Mouse (Mus musculus): ENCODE data around the gene Dhh.
A peak's percentile ranks its signal among the peaks of the same experiment; 100 is the strongest.

Dhh gene

GRCm38 (mm10) chr15:98914903-98915302 lies 16.6 kb upstream of the Dhh start:
- no peak for DNase-seq

- peak; percentile 34 for DNase-seq
These were observed 6.4 kb upstream of the Dhh start for GRCm38 (mm10) chr15:98904692-98905091.

GRCm38 (mm10) chr15:98902600-98902999 lies 4.3 kb upstream of the Dhh start:
- no peak for DNase-seq

- DNase-seq = no peak
These were observed 3.2 kb upstream of the Dhh start for GRCm38 (mm10) chr15:98901530-98901929.

- no peak for DNase-seq
These were observed 845 bp downstream of the Dhh start for GRCm38 (mm10) chr15:98897495-98897894.

GRCm38 (mm10) chr15:98895635-98896589 lies 2.4 kb downstream of the Dhh start:
- DNase-seq = no peak

GRCm38 (mm10) chr15:98894746-98895634 lies 3.4 kb downstream of the Dhh start:
- no peak for DNase-seq

- peak; percentile 43 to 46 for DNase-seq
These were observed 4.2 kb downstream of the Dhh start, which contains the start of gene Rhebl1 for GRCm38 (mm10) chr15:98893940-98894745. Gene Rhebl1, minus strand, starts transcription at chr15:98894540.

- DNase-seq = no peak
These were observed 5.3 kb downstream of the Dhh start for GRCm38 (mm10) chr15:98893036-98893435.

- peak; percentile 68 to 75 for DNase-seq
These were observed 6.3 kb downstream of the Dhh start for GRCm38 (mm10) chr15:98891907-98892606.

- no peak for DNase-seq
These were observed 7.1 kb downstream of the Dhh start for GRCm38 (mm10) chr15:98891198-98891742.

- peak in 1 of 2 experiments; percentile 19 for DNase-seq
These were observed 10.8 kb downstream of the Dhh start for GRCm38 (mm10) chr15:98887526-98887925.

GRCm38 (mm10) chr15:98886667-98887387 lies 11.5 kb downstream of the Dhh start:
- no peak for DNase-seq

- DNase-seq = no peak
These were observed 14.2 kb downstream of the Dhh start for GRCm38 (mm10) chr15:98884106-98884505.

GRCm38 (mm10) chr15:98883661-98884060 lies 14.7 kb downstream of the Dhh start:
- no peak for DNase-seq

- DNase-seq = no peak
These were observed 16.7 kb downstream of the Dhh start for GRCm38 (mm10) chr15:98881656-98882008.

GRCm38 (mm10) chr15:98880978-98881655 lies 17.2 kb downstream of the Dhh start:
- peak; percentile 92 for DNase-seq

GRCm38 (mm10) chr15:98877331-98877730 lies 21.0 kb downstream of the Dhh start:
- peak in 1 of 2 experiments; percentile 75 for DNase-seq

- DNase-seq = peak; percentile 92 to 95
These were observed 26.1 kb downstream of the Dhh start for GRCm38 (mm10) chr15:98871916-98872888.

Measured in cerebellum, postnatal 36 days (tissue).